Mouse (Mus musculus): ENCODE results near the gene Wrap73. TPM values are rescaled to one million over a fixed set of nuclear protein-coding genes. Genes with fewer than 3 reads are reported as not detected.

Wrap73 gene
- total and polyA plus RNA-seq, 3 experiments, result 32.1 to 77.6 (median 49.3) TPM

DNA sequence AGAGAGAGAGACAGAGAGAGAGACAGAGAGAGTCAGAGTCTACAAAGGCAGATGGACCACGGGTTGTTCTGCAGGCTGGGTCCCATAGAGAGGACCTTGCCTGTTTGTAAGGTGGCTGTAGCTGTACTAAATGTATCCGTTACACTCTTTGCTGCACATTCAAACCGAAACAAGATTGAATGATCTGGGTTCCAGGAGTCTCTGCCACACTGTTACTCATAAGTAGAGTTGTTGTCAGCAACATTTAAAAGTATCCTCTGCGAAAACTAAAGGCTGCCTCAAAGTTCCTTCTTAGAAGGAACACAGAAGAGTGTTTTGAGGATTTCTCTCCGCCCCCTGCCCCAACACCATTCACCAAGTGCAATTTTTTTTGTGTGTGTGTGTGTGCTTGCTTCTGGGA is 5.0 kb upstream of the Wrap73 start (continued):
- TF ChIP-seq PAX5 (IDR thresholded peaks at IDR 0.05; ENCODE audit: low read length) (no peak), SIN3A (IDR thresholded peaks at IDR 0.05; ENCODE audit: low read length) (peak; percentile 87), TBP (conservative IDR thresholded peaks at IDR 0.05; ENCODE audit: low read depth, low read length) (no peak), MYC (IDR thresholded peaks at IDR 0.05; ENCODE audit: low read depth, low read length) (peak; percentile 69; the same call in 1 of the 2 replicates), CHD1 (IDR thresholded peaks at IDR 0.05; ENCODE audit: low read depth, low read length) (peak; percentile 60; the same call in 1 of the 2 replicates), RAD21 (IDR thresholded peaks at IDR 0.05; ENCODE audit: low read depth, low read length) (no peak), IRF4 (IDR thresholded peaks at IDR 0.05; ENCODE audit: low read depth, low read length) (peak; percentile 99), RCOR1 (conservative IDR thresholded peaks at IDR 0.05; ENCODE audit: low read depth, low read length) (peak; percentile 83)

DNA sequence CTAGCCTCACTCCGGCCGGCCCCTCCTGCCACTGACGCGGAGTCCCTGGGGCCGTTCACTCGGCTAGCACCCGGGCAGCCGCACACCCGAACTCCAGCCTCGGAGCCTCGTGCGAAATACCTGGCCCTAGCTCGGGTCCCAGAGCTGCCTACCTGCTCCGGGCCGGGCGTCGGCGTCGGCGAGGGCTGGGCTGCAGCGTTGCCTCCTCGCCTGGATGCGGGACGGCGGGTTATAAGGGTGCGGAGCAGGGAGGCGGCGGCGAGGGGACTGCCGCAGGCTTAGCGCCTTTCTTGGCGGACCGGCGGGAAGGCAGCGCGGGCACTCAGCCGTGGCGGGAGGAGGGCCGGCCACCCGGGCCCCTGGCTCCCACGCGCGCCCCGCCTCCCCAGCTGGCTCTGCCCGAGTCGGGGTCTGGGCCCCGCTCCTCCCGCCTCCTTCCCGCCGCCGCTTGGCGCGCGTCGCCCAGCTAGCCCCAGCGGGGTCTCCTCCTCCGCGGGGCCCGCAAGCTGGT is 2.4 kb upstream of the Wrap73 start:
- in situ Hi-C loops (cut with MboI; ENCODE audit: low pct_ligation_motif_present, low pct_unique_long_range_greater_than_20kb, low sequenced_read_pairs), result loop anchor here (25.0 kb wide), 1 partner anchor 798 kb away; the partner anchor contains the start of gene Tnfrsf14
- Histone ChIP-seq H3K4me2 (ENCODE audit: insufficient read depth, low read depth, poor library complexity, severe bottlenecking) (peak overlapping the region; percentile 30), H3K4me1 (ENCODE audit: control insufficient read depth in 1 of 2, insufficient read depth in 2 of 2) (peaks cover 23 to 76% of the 10 kb centered on the region in 2 experiments), H3K27me3 (replicated peaks) (peaks cover 36% of the 10 kb centered on the region), H3K27ac (ENCODE audit: insufficient read depth, low read depth) (no peak overlapping the region), H3K9me3 (replicated peaks; ENCODE audit: low read length) (peaks cover 10% of the 10 kb centered on the region), H3K4me3 (replicated peaks in 1 of 3; ENCODE audit: low read depth in 2 of 3, low read length in 2 of 3, poor library complexity in 1 of 3) (peak overlapping the region; percentile 49 to 71 (median 61)), H3K79me2 (replicated peaks; ENCODE audit: control insufficient read depth, extremely low read depth, insufficient read depth, poor library complexity, severe bottlenecking) (peaks cover 41% of the 10 kb centered on the region), H3K9ac (ENCODE audit: insufficient read depth, low read depth) (peak overlapping the region; percentile 31), H3K36me3 (replicated peaks in 1 of 2; ENCODE audit: control insufficient read depth in 1 of 2, insufficient read depth in 1 of 2, low read length in 1 of 2) (peaks cover 0 to 7% of the 10 kb centered on the region in 2 experiments)
- DNase-seq (ENCODE audit: extremely low read depth), result no peak
- no peak for TF ChIP-seq GABPA (IDR thresholded peaks at IDR 0.05; ENCODE audit: insufficient replicate concordance, low read depth, low read length)
- no peak for TF ChIP-seq HCFC1 (IDR thresholded peaks at IDR 0.05; ENCODE audit: low read depth, low read length)
- TF ChIP-seq UBTF (IDR thresholded peaks at IDR 0.05; ENCODE audit: low read depth, low read length), result peak; percentile 48; the same call in 1 of the 2 replicates
- no peak for TF ChIP-seq TCF12 (IDR thresholded peaks at IDR 0.05; ENCODE audit: low read depth, low read length)
- TF ChIP-seq TBP (conservative IDR thresholded peaks at IDR 0.05; ENCODE audit: low read depth, low read length), result no peak
- peak; percentile 18; the same call in 1 of the 2 replicates for TF ChIP-seq ZMIZ1 (IDR thresholded peaks at IDR 0.05; ENCODE audit: low read depth, low read length)
- TF ChIP-seq MAZ (IDR thresholded peaks at IDR 0.05; ENCODE audit: low read depth, low read length), result no peak
- no peak for TF ChIP-seq POLR2AphosphoS2 (IDR thresholded peaks at IDR 0.05; ENCODE audit: low read depth, low read length)
- TF ChIP-seq ZNF384 (IDR thresholded peaks at IDR 0.05; ENCODE audit: low read depth, low read length), result no peak
- dilution Hi-C loops (cut with MboI; ENCODE audit: extremely low pct_ligation_motif_present, extremely low pct_unique_long_range_greater_than_20kb, low sequenced_read_pairs), result no loop called here

DNA sequence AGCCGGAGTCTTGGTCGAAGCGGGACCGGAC is 2.2 kb upstream of the Wrap73 start, which contains the start of gene Trp73:
Gene Trp73 (minus strand): TSS at position 27 of the 31 bp plus-strand sequence.
- in situ Hi-C loops (cut with MboI; ENCODE audit: low pct_ligation_motif_present, low pct_unique_long_range_greater_than_20kb, low sequenced_read_pairs) (loop anchor here (25.0 kb wide), 1 partner anchor 797 kb away; the partner anchor contains the start of gene Tnfrsf14), dilution Hi-C loops (cut with MboI; ENCODE audit: extremely low pct_ligation_motif_present, extremely low pct_unique_long_range_greater_than_20kb, low sequenced_read_pairs) (no loop called here)
- Histone ChIP-seq H3K27me3 (replicated peaks) (peaks cover 36% of the 10 kb centered on the region), H3K79me2 (replicated peaks; ENCODE audit: control insufficient read depth, extremely low read depth, insufficient read depth, poor library complexity, severe bottlenecking) (peaks cover 41% of the 10 kb centered on the region), H3K36me3 (replicated peaks in 1 of 2; ENCODE audit: control insufficient read depth in 1 of 2, insufficient read depth in 1 of 2, low read length in 1 of 2) (peaks cover under 1 to 8% of the 10 kb centered on the region in 2 experiments), H3K4me2 (ENCODE audit: insufficient read depth, low read depth, poor library complexity, severe bottlenecking) (peak within 1 kb of the TSS; percentile 30), H3K4me1 (ENCODE audit: control insufficient read depth in 1 of 2, insufficient read depth in 2 of 2) (peaks cover 21 to 77% of the 10 kb centered on the region in 2 experiments), H3K9ac (ENCODE audit: insufficient read depth, low read depth) (peak within 1 kb of the TSS; percentile 31), H3K4me3 (replicated peaks in 1 of 3; ENCODE audit: low read depth in 2 of 3, low read length in 2 of 3, poor library complexity in 1 of 3) (peak within 1 kb of the TSS; percentile 49 to 71 (median 61)), H3K9me3 (replicated peaks; ENCODE audit: low read length) (peaks cover 10% of the 10 kb centered on the region), H3K27ac (ENCODE audit: insufficient read depth, low read depth) (no peak within 1 kb of the TSS)
- no peak for DNase-seq (ENCODE audit: extremely low read depth)
- no peak for TF ChIP-seq MAFK (IDR thresholded peaks at IDR 0.05; ENCODE audit: insufficient replicate concordance, low read length)
- TF ChIP-seq RAD21 (IDR thresholded peaks at IDR 0.05; ENCODE audit: low read depth, low read length), result no peak
- TF ChIP-seq SMC3 (IDR thresholded peaks at IDR 0.05; ENCODE audit: low read depth, low read length), result no peak
- TF ChIP-seq ZMIZ1 (IDR thresholded peaks at IDR 0.05; ENCODE audit: low read depth, low read length), result no peak
- no peak for TF ChIP-seq PAX5 (IDR thresholded peaks at IDR 0.05; ENCODE audit: low read length)
- TF ChIP-seq USF1 (IDR thresholded peaks at IDR 0.05; ENCODE audit: low read depth, low read length), result no peak
- no peak for TF ChIP-seq JUND (conservative IDR thresholded peaks at IDR 0.05; ENCODE audit: low read depth, low read length)
- TF ChIP-seq CTCF (conservative IDR thresholded peaks at IDR 0.05 in 1 of 2, IDR thresholded peaks at IDR 0.05 in 1 of 2; ENCODE audit: low read depth in 2 of 2, low read length in 2 of 2), result no peak
- no peak for TF ChIP-seq TCF12 (IDR thresholded peaks at IDR 0.05; ENCODE audit: low read depth, low read length)
- no peak for TF ChIP-seq MEF2A (IDR thresholded peaks at IDR 0.05; ENCODE audit: borderline replicate concordance, low read depth, low read length)
- TF ChIP-seq POLR2AphosphoS2 (IDR thresholded peaks at IDR 0.05; ENCODE audit: low read depth, low read length), result no peak
- no peak for TF ChIP-seq ZC3H11A (IDR thresholded peaks at IDR 0.05; ENCODE audit: low read depth, low read length)
- TF ChIP-seq KAT2A (IDR thresholded peaks at IDR 0.05; ENCODE audit: insufficient replicate concordance, low read length), result no peak
- no peak for TF ChIP-seq MAX (IDR thresholded peaks at IDR 0.05; ENCODE audit: low read length)
- TF ChIP-seq ZKSCAN1 (IDR thresholded peaks at IDR 0.05; ENCODE audit: borderline replicate concordance, low read depth, low read length), result no peak
- no peak for TF ChIP-seq MXI1 (IDR thresholded peaks at IDR 0.05; ENCODE audit: low read depth, low read length)
- no peak for TF ChIP-seq TBP (conservative IDR thresholded peaks at IDR 0.05; ENCODE audit: low read depth, low read length)
- TF ChIP-seq NRF1 (IDR thresholded peaks at IDR 0.05; ENCODE audit: low read depth, low read length), result no peak
